Mouse (Mus musculus): ENCODE data around the gene Itgad.

Itgad gene

DNA sequence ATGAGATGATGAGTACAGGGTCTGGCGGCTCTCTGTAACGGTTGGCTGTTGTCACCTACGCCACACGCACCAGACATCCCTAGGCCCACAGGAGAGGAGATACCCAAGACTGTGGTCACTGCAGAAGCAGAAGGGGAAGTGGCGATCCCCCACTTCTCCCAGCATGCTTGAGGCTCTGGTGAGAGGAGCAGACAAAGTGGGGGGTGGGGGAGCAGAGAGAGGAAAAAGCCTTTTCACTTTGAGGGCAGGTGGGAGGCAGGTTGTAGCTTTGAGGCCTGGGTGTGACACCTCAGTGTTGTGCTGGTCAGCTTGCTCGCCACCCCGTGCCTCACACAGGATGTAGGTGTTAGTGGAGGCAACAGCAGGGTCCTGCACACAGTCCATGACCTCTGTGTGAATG, 25.9 kb downstream of the Itgad start:
- DNase-seq (ENCODE audit: low spot score in 2 of 2) = no peak

DNA sequence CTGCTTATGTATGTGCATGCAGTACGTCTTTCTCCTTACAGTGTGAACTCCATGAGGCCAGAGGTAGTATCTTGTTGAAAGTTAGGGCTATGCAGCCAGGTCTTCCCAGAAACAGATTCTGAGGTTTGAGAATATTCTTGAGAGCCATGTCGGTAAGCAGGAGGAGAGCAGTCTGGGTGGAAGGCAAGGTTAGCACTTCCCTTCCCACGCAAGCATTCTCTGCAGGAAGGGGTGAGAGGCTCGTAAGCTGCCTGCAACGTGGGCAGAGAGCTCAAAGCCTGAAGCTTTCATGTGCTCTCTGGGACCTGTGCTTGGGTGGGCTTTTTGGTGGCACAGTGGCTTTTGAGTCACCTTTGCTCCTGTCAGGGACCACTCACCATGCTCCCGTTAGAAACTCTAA, 26.4 kb downstream of the Itgad start:
- DNase-seq (ENCODE audit: low spot score in 2 of 2) = no peak

DNA sequence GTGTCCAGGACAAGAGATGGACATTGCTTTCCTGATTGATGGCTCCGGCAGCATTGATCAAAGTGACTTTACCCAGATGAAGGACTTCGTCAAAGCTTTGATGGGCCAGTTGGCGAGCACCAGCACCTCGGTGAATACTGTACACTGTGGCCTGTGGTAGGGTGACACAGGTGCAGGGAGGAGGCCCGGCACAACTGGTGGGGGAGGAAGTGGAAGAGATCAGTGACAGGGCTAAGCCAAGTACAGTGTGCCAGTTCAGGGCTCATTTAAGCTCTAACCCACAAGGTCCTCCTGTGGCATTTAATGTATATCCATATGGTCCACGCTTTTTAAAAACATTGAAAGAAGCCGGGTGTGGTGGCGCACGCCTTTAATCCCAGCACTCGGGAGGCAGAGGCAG, 27.5 kb downstream of the Itgad start:
- DNase-seq (ENCODE audit: low spot score in 2 of 2) = no peak

DNA sequence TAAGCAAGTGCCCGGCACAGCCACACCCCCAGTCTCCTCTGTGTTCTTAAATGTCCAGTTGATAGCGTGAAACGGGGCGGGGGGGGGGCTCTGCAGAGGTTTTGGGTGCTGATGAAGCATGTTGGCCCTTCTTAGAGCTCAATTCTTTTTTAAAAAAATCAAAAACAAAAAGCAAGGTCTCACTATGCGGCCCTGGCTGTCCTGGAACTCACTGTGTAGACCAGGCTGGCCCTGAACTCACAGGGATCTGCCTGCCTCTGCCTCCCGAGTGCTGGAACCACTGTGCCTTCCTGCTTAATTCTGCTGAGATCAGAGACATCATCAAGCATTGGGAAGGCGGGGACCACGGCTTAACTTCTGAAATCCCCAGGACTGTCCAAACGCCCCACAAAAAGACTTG, 47.4 kb downstream of the Itgad start:
- DNase-seq (ENCODE audit: low spot score in 2 of 2) = no peak

DNA sequence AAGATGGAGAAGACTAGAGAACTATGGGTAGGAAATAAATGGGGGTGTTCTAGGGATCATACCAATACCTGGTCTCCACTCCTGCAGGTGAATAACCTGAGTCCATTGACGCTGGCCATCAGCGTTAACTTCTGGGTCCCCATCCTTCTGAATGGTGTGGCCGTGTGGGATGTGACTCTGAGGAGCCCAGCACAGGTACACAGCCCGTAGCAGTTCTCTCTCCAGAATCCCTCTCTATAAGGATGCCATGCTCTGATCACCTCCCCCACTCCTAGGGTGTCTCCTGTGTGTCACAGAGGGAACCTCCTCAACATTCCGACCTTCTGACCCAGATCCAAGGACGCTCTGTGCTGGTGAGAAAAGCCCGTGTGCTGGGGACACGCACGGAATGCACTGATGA, 48.9 kb downstream of the Itgad start:
- no peak for DNase-seq (ENCODE audit: low spot score in 2 of 2)

DNA sequence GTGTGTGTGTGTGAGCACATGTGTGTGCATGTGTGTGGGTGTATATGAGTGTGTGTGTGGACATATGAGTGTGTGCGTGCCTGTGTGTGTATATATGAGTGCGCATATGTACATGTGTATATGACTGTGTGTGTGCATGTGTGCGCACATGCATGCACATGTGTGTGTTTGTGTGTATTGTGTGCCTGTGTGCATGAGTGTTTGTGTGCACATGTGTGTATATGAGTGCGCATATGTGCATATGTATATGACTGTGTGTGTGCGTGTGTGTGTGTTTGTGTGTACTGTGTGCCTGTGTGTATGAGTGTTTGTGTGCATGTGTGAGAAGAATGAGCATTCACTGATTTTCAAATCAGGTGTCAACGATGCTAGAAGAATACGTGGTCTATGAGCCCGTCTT, 50.0 kb downstream of the Itgad start:
- no peak for DNase-seq (ENCODE audit: low spot score in 2 of 2)

DNA sequence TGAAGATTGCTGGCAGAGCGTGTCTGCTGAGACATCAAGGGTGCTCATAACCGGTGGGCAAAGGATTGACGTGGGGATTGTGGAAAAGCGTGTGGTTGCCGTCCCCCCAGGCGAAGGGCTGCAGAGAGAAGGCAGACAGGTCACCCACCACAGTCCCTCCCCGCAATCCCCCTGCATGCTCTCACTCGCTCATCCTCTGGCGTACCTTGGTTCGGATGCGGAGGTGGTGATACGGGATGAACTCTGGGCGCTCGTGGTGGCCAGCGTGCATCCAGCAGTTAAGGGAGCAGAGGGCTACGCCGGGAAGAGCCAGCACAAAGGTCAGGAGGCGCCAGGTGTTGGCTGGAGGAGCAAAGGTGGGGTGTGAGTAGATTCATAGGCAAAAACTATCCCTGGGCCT, 51.5 kb downstream of the Itgad start:
- no peak for DNase-seq (ENCODE audit: low spot score in 2 of 2)

DNA sequence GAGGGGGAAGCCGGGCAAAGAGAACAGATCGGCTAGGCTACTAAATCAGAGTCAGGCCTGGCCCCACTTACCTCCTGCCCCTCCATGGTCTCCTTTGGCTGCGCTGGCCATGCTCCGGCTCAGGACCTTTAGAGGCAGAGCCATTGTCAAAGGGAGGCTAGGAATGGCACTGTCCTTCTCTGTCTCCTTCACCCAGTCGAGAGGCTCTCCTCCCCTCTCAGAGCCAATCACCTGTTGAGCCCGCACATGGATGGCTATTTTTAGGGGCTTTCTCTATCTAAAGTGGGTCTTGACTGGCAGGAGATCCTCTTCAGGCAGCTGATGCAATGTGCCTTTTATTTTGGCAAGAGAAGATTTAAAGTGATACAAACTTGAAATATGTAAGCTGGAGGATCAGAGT, 52.0 kb downstream of the Itgad start, which contains the start of gene Cox6a2:
Cox6a2 (minus strand) TSS at position 236 of the 400 bp plus-strand sequence.
- no peak for DNase-seq (ENCODE audit: low spot score in 2 of 2)

DNA sequence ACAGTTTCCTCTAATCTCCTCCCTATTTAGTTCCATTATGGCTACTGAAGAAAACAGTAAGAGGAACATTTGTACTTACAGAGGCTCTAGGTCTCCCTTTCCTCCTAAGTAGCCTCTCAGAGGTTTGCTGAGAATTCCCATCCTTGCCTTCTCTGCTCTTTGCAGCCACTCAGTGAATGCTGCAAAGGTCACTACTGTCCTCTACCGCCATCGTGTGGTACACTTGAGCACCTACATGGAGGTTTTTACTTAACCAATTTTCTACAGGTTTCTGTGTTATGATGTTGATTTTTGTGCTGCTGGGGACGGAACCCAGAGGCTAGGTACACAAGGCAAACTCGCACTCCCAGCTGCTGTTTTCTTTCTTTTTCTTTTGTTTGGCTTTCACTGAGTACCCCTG, 54.0 kb downstream of the Itgad start:
- peak in 1 of 2 experiments; percentile 25 for DNase-seq (ENCODE audit: low spot score in 2 of 2)

DNA sequence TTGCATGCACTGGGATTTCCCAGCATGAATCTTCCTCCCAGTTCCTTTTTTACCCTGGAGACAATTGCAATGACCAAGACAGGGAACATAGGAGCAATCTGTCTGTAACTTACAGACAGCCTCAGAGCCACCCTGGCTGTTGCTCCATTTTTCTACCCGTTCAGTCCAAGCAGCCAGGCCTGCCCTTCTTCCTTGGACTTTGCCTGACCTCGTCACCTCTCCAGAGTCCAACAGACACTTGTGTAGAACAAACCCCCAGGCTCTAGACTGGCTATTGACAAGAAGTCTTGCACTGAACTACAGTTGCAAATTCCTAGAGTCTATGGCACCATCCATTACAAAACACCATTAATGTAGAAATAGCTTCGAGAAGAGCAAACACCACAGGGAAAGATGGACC, 55.6 kb downstream of the Itgad start:
- DNase-seq (ENCODE audit: low spot score in 2 of 2) = no peak

DNA sequence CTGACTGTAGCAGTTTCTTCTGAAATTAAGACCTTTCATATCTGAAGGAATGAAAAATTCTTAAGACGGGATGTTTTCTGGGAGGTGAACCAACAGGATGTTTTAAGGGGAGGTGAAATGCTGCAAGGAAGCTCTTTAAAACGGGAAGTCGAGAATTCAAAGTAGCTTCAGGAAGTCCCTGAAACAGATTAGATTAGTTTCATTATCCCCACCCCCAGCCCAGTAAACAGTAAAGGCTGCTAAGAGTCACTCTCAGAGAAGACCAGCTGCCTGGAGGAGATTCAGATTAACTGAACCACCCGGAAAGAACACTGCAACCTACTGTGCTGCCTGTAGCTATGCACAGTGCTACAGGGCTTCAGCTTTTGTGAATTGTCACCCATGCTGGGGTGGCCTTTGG, 65.8 kb downstream of the Itgad start:
- DNase-seq (ENCODE audit: low spot score in 2 of 2) = no peak

DNA sequence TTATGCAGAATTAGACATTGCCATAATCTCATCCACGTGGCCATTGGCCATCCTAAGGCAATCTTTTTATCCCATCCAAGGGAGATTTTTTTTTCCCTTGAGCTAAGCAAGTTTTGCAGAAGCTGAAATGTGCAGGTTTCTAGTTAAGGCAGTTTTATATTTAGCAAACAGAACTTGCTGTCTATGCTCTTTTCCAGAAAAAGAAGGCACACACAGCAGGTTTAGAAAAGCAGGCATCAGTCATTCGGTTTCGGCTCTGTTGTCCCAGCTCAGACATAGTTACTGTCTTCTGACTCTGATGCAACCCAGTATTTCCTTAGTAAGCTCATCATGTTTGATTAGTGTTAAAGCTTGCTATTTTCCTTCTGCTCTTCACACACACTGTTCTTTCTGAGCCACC, 66.8 kb downstream of the Itgad start:
- no peak for DNase-seq (ENCODE audit: low spot score in 2 of 2)

DNA sequence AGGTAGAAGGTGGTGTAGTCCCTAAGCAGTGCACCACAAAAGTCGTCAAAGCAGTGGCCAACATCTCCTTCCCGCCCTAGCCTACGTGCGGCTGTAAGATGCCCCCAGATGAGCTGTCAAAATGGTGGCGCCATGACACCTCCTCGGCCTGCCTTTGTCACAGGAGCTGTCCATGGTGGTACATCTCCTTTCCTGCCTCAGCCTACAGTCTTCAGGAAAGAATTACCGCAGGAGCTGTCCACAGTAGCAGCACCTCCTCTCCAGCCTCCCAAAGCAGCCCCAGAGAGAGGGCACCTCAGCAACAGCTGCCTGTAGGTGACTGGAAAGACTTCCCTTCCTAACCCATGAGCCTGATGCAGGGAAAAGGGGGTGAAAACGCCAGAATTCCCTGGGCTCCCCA, 77.6 kb downstream of the Itgad start:
- no peak for DNase-seq (ENCODE audit: low spot score in 2 of 2)

DNA sequence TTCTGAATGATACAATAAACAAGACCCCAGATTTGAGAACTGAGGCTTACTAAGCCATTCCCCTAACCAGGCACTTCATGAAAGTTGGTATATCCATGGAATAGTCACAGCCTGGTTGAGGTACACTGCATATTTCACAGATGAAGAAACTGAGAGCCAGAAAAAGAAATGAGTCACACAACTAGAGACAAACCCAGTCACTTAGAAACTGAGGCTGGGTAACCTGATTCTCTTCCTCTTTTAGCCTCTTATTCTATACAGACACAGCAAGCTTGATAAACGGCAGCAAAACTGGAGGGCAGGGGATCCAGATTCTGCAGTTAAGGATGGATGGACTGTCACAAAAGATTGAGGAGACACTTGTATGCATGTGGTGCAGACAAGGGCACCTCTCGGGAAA, 80.6 kb downstream of the Itgad start:
- DNase-seq (ENCODE audit: low spot score in 2 of 2) = no peak

DNA sequence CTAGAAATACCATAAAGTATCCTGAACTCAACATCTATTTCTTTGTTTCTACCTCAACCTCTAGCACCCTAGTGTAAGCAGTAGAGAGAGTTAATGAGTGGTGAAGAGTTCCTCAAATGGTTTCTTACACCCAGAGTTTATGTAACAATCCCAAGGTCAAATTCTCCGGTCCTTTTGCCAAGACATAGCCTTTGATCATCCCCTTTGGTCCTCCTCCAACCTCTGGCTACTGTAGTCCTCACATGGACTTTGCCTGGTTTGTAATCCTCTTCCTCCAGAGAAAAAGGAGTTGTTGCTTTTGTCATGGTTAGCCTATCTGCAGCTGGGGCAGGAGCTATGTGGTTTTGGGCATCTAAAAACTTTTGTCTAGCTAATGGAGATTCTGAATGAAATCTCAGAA, 81.3 kb downstream of the Itgad start:
- no peak for DNase-seq (ENCODE audit: low spot score in 2 of 2)

DNA sequence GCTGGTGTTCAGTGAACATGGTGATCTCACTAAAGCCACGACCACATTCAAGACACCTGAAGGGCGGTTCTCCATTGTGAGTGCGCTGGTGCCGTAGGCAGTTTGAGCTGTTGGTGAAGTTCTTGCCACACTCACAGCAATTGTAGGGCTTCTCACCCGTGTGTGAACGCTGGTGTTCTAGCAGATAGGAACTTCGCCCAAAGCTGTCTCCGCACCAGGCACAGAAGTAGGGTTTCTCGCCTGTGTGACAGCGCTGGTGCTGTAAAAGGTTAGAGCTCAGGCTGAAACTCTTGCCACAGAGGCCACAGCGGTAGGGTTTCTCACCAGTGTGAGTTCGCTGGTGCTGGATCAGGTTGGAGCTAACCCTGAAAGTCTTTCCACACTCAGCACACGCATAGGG, 82.2 kb downstream of the Itgad start:
- DNase-seq (ENCODE audit: low spot score in 2 of 2) = no peak

DNA sequence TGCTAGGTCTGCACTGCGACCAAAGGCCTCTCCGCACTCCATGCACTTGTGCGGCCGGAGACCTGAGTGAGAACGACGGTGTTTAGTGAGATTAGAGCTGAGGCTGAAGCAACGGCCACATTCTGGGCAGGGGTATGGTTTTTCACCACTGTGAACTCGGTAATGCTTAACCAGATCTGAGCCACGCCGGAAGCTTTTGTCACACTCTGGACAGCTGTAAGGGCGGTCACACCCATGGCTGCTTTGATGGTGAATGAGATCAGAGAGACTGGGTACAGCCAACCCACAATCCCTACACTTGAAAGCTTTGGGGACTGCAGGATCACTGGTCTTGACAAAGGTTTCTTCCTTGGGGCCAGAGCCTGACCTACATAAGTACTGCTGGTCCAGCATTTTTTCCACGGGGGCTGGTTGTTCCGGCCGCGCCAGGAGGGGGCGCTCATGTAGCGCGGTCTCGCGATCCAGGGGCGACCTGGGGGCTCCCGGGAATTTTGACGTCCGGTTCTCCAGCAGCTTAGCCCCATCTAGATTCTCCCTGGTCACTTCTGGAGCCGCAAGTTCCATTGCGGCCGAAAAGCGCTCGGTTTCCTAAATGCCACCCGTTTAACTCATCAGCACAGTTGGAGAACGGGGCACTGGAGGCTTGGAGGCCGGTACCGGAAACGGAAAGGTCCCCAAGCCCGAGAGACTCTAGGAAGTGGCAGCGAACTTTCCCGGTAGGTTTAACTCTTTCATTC, 82.8 kb downstream of the Itgad start, which contains the start of gene Armc5:
Armc5 (plus strand) TSS at position 487 of the 737 bp plus-strand sequence.
- DNase-seq (ENCODE audit: low spot score in 2 of 2) = peak; percentile 75

DNA sequence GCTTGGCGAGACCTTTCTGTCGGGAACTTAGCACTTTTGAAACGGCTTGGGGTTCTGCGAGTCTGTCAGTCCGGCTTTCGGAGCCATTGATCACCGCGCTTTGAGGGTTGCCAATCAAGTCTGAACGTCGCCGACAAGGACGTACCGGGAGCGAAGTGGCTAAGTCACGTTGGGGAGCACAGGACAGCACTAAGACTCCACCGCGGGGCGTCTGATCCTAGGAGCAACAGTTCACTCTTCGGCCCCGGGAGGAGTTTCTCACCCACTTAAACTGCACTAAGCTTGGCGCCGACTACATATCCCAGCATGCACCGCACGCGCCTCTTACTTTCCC, 83.4 kb downstream of the Itgad start:
- no peak for DNase-seq (ENCODE audit: low spot score in 2 of 2)

DNA sequence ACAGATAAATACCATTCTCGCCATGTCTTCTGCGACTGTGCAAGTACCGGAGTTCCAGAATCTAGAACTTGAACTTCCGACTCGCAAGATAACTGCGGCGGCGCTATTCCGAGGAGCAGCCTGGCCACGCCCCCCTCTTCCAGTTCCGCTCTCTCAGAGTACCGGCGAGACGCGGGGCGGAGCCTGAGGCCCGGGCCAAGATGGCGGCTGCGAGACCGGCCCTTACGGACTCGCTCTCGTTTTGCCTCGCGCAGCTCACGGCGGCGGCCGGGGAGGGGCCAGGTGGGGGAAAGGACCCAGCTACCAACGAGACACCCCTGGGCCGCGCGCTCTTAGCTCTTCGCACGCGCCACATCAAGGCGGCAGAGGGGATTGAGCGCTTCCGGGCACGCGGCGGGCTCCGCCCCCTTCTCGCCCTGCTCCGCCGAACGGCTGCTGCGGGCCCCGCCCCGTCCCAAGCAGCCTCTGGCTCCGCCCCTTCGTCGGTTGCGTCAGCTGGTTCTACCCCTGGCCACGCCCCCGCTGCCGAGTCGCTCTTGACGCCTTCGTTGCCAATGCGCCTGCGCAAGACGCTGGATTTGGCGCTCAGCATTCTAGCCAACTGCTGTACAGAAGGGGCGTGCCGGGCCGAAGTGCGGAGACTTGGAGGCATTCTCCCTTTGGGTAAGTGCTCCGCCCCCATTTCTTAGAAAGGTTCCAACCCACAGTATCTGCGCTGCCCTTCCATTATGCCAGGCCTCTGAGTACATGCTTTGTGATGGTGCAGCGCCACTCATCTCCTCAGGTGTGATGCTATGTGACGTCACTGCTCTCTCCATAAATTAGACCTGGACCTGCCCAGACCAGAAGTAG, 84.0 kb downstream of the Itgad start, which contains the start of gene 9130023H24Rik:
9130023H24Rik (minus strand) TSS at position 105 of the 852 bp plus-strand sequence.
- peak; percentile 98 to 100 for DNase-seq (ENCODE audit: low spot score in 2 of 2)

DNA sequence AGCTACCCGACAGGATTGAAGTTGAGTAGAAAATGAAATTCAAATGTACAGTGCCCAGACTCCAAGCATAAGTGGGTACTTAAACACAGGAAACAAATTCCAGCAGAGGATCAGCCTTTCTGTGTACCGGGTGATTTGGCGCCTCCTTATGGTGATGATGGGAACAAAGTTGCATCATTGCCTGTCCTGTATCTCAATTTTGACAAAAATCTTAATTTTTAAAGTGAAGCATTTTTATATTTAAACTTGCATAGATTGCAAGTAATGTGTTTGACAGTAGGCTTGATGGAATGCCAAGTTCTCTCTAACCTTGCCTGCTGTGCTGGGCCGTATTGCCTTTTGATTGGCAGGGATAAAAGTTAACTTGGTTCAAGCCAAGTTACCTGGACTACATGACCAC, 84.8 kb downstream of the Itgad start:
- no peak for DNase-seq (ENCODE audit: low spot score in 2 of 2)

DNA sequence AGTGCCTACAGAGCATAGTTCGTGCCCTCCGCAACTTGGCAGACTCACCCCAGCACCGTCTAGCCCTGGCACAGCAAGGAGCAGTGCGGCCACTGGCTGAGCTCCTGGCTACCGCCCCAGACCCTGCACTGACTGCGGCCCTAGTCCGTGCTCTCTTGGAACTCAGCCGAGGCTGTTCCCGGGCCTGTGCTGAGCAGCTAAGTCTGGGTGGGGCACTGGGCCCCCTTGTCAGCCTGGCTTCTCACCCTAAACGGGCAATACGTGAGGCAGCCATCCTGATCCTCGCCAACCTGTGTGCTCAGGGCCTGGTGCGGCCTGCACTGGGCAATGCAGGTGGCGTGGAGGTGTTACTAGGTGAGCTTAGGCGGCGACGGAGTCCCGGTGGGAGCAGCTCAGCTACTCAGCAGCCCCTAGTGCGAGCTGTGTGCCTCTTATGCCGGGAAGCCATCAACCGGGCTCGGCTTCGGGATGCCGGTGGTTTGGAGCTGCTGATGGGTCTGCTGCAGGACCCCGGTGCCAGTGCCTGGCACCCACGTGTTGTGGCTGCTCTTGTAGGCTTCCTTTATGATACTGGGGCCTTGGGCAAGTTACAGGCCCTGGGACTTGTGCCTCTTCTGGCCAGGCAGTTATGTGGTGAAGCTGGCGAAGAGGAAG, 86.1 kb downstream of the Itgad start:
- DNase-seq (ENCODE audit: low spot score in 2 of 2) = no peak

DNA sequence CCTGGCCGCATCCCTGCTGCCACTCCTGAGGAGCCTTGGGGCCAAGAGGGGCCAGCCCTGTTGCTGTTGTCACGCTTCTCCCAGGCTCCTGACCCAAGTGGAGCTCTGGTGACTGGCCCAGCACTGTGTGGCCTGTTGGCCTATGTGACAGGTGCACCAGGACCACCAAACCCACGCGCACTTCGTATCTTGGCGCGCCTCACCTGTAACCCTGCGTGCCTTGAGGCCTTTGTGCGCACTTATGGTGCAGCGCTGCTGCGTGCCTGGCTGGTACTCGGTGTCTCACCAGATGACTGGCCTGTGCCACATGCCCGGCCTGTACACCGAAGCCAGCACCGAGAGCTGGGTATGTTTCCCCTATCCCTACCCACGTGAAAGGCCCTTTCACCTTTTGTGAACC, 88.2 kb downstream of the Itgad start:
- DNase-seq (ENCODE audit: low spot score in 2 of 2) = no peak

DNA sequence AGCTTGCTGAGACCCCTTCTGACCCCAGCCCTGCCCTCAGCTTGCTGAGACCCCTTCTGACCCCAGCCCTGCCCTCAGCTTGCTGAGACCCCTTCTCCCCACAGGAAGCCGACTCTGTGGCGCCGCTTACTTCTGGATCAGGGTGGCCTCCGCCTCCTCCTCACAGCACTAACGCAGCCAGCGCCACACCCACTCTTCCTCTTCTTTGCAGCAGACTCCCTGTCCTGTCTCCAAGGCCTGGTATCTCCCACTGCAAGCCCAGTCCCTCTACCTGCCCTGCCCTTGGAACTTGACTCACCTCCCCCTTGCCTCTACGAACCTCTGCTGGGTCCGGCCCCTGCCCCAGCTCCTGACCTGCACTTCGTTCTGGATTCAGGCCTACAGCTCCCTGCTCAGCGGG, 89.7 kb downstream of the Itgad start:
- no peak for DNase-seq (ENCODE audit: low spot score in 2 of 2)
